Mouse (Mus musculus) hindbrain, embryonic 12.5 days (tissue): ENCODE measurements at regions not wholly inside any gene's neighbourhood (a gene's known extent, or its start where the extent isn't known, plus 50 kb on each side); places are given as distances from the start of the nearest gene placed in this dataset.

ENCODE experiments used
- ATAC-seq: fragments of 200-750 bp; cut with Nextera tagmentation; 2 replicates; pipeline ENCODE4 v1.8.0; 2017; ENCODE audit warnings: moderate TSS enrichment; ENCODE audit not compliant: low FRiP score
- H3K27ac ChIP-seq: fragments of 300-500 bp; sonication (generic); 2 replicates; pipeline ENCODE4 v1.5.1; 2016; ENCODE audit warnings: mild to moderate bottlenecking
- H3K27me3 ChIP-seq: fragments of 300-500 bp; sonication (generic); 2 replicates; pipeline ENCODE4 v1.6.1; 2016; ENCODE audit warnings: mild to moderate bottlenecking
- H3K36me3 ChIP-seq: fragments of 300-500 bp; sonication (generic); 2 replicates; pipeline ENCODE4 v1.6.1; 2016; ENCODE audit warnings: mild to moderate bottlenecking
- H3K4me1 ChIP-seq: fragments of 300-500 bp; sonication (generic); 2 replicates; pipeline ENCODE4 v1.6.1; 2016
- H3K4me2 ChIP-seq: fragments of 300-500 bp; sonication (generic); replicated peaks from 2 replicates; pipeline ENCODE4 v1.6.1; 2016; ENCODE audit warnings: mild to moderate bottlenecking
- H3K4me3 ChIP-seq: fragments of 300-500 bp; sonication (generic); 2 replicates; pipeline ENCODE4 v1.5.1; 2016; ENCODE audit warnings: mild to moderate bottlenecking
- H3K9ac ChIP-seq: fragments of 300-500 bp; sonication (generic); 2 replicates; pipeline ENCODE4 v1.6.1; 2016; ENCODE audit warnings: mild to moderate bottlenecking, moderate library complexity
- H3K9me3 ChIP-seq: fragments of 300-500 bp; sonication (generic); replicated peaks from 2 replicates; pipeline ENCODE4 v1.6.1; 2016; ENCODE audit warnings: mild to moderate bottlenecking
- WGBS: fragments of 180-500 bp; shearing (Covaris S2); methylation state at CpG from one replicate; pipeline ENCODE4 v1.1.7; 2016; 5-methylcytosine and 5-hydroxymethylcytosine counted together

- no peak overlapping the region for H3K27ac ChIP-seq
- no peak for ATAC-seq
- 80% methylated on average over 13 of the region's 13 CpGs for WGBS
- no peaks in the 10 kb centered on the region for H3K9me3 ChIP-seq
- no peak overlapping the region for H3K9ac ChIP-seq
- no peak overlapping the region for H3K4me3 ChIP-seq
- no peaks in the 10 kb centered on the region for H3K27me3 ChIP-seq
- no peak overlapping the region for H3K4me2 ChIP-seq
- H3K4me1 ChIP-seq: peaks cover 11% of the 10 kb centered on the region
- no peaks in the 10 kb centered on the region for H3K36me3 ChIP-seq
These were observed 459.9 kb upstream of the Mgmt start for GRCm38 (mm10) chr7:136434510-136434909.

GRCm38 (mm10) chr7:136443436-136443835 lies 451.0 kb upstream of the Mgmt start:
- Histone ChIP-seq H3K27me3 (0 out of 2 replicates have a peak, but pooled peaks cover 3% of the 10 kb centered on the region), H3K4me2 (no peak overlapping the region), H3K9me3 (no peaks in the 10 kb centered on the region), H3K4me3 (no peak overlapping the region), H3K36me3 (no peaks in the 10 kb centered on the region), H3K27ac (no peak overlapping the region), H3K9ac (no peak overlapping the region), H3K4me1 (no peaks in the 10 kb centered on the region)
- 59% methylated on average over 2 of the region's 2 CpGs for WGBS
- no peak for ATAC-seq

- Histone ChIP-seq H3K27me3 (0 out of 2 replicates have a peak, but pooled peaks cover 3% of the 10 kb centered on the region), H3K4me2 (no peak overlapping the region), H3K4me1 (no peaks in the 10 kb centered on the region), H3K9me3 (no peaks in the 10 kb centered on the region), H3K4me3 (no peak overlapping the region), H3K9ac (no peak overlapping the region), H3K36me3 (no peaks in the 10 kb centered on the region), H3K27ac (no peak overlapping the region)
- 84% methylated on average over 6 of the region's 6 CpGs for WGBS
- no peak for ATAC-seq
These were observed 449.3 kb upstream of the Mgmt start for GRCm38 (mm10) chr7:136445091-136445490.

- Histone ChIP-seq H3K4me2 (no peak overlapping the region), H3K4me1 (no peaks in the 10 kb centered on the region), H3K27me3 (0 out of 2 replicates have a peak, but pooled peaks cover 5% of the 10 kb centered on the region), H3K27ac (no peak overlapping the region), H3K36me3 (no peaks in the 10 kb centered on the region), H3K9ac (no peak overlapping the region), H3K4me3 (no peak overlapping the region), H3K9me3 (no peaks in the 10 kb centered on the region)
- WGBS: 80% methylated on average over 1 of the region's 1 CpGs
- no peak for ATAC-seq
These were observed 445.1 kb upstream of the Mgmt start for GRCm38 (mm10) chr7:136449286-136449685.

- 65% methylated on average over 8 of the region's 8 CpGs for WGBS
These were observed 442.6 kb upstream of the Mgmt start for GRCm38 (mm10) chr7:136451672-136452361.

GRCm38 (mm10) chr7:136452561-136452960 lies 441.9 kb upstream of the Mgmt start:
- Histone ChIP-seq H3K9ac (no peak overlapping the region), H3K4me3 (no peak overlapping the region), H3K27me3 (peaks cover 2% of the 10 kb centered on the region; the same call in 1 of the 2 replicates), H3K9me3 (no peaks in the 10 kb centered on the region), H3K4me2 (no peak overlapping the region), H3K36me3 (no peaks in the 10 kb centered on the region), H3K4me1 (no peaks in the 10 kb centered on the region; the same call in 1 of the 2 replicates), H3K27ac (no peak overlapping the region)
- no peak for ATAC-seq
- 76% methylated on average over 5 of the region's 5 CpGs for WGBS

More at GRCm38 (mm10) chr7:136451672-136452361, 442.6 kb upstream of the Mgmt start:
- Histone ChIP-seq H3K36me3 (no peaks in the 10 kb centered on the region), H3K4me1 (no peaks in the 10 kb centered on the region; the same call in 1 of the 2 replicates), H3K27ac (no peak overlapping the region), H3K9ac (no peak overlapping the region), H3K27me3 (peaks cover 2% of the 10 kb centered on the region; the same call in 1 of the 2 replicates), H3K4me3 (no peak overlapping the region), H3K9me3 (no peaks in the 10 kb centered on the region), H3K4me2 (no peak overlapping the region)
- no peak for ATAC-seq

GRCm38 (mm10) chr7:136457171-136457570 lies 437.2 kb upstream of the Mgmt start:
- WGBS: 65% methylated on average over 7 of the region's 7 CpGs
- H3K27ac ChIP-seq: no peak overlapping the region
- H3K9me3 ChIP-seq: no peaks in the 10 kb centered on the region
- ATAC-seq: no peak
- H3K9ac ChIP-seq: no peak overlapping the region
- no peak overlapping the region for H3K4me2 ChIP-seq
- H3K36me3 ChIP-seq: no peaks in the 10 kb centered on the region
- H3K4me1 ChIP-seq: no peaks in the 10 kb centered on the region; the same call in 1 of the 2 replicates
- H3K4me3 ChIP-seq: no peak overlapping the region
- H3K27me3 ChIP-seq: peaks cover 2% of the 10 kb centered on the region; the same call in 1 of the 2 replicates

- no peak overlapping the region for H3K4me2 ChIP-seq
- H3K27me3 ChIP-seq: peaks cover 2% of the 10 kb centered on the region; the same call in 1 of the 2 replicates
- ATAC-seq: no peak
- H3K36me3 ChIP-seq: no peaks in the 10 kb centered on the region
- no peaks in the 10 kb centered on the region; the same call in 1 of the 2 replicates for H3K4me1 ChIP-seq
- no peak overlapping the region for H3K27ac ChIP-seq
- H3K9me3 ChIP-seq: no peaks in the 10 kb centered on the region
- 83% methylated on average over 10 of the region's 10 CpGs for WGBS
- no peak overlapping the region for H3K4me3 ChIP-seq
- no peak overlapping the region for H3K9ac ChIP-seq
These were observed 436.5 kb upstream of the Mgmt start for GRCm38 (mm10) chr7:136457867-136458448.

- 66% methylated on average over 4 of the region's 4 CpGs for WGBS
- no peak overlapping the region for H3K4me2 ChIP-seq
- H3K27ac ChIP-seq: no peak overlapping the region
These were observed 417.3 kb upstream of the Mgmt start for GRCm38 (mm10) chr7:136477135-136477534.

GRCm38 (mm10) chr7:136480641-136481202 lies 413.7 kb upstream of the Mgmt start:
- no peaks in the 10 kb centered on the region for H3K9me3 ChIP-seq
- WGBS: 51% methylated on average over 13 of the region's 13 CpGs
- no peak for ATAC-seq
- H3K36me3 ChIP-seq: no peaks in the 10 kb centered on the region
- no peak overlapping the region for H3K4me2 ChIP-seq
- peaks cover 15% of the 10 kb centered on the region for H3K4me1 ChIP-seq
- no peak overlapping the region for H3K9ac ChIP-seq
- H3K27ac ChIP-seq: no peak overlapping the region
- H3K4me3 ChIP-seq: no peak overlapping the region
- H3K27me3 ChIP-seq: peaks cover 4% of the 10 kb centered on the region; the same call in 1 of the 2 replicates

More at GRCm38 (mm10) chr7:136477135-136477534, 417.3 kb upstream of the Mgmt start:
- H3K36me3 ChIP-seq: no peaks in the 10 kb centered on the region
- H3K4me1 ChIP-seq: peaks cover 9% of the 10 kb centered on the region; the same call in 1 of the 2 replicates
- no peak overlapping the region for H3K4me3 ChIP-seq
- H3K27me3 ChIP-seq: no peaks in the 10 kb centered on the region
- ATAC-seq: no peak
- H3K9ac ChIP-seq: no peak overlapping the region
- H3K9me3 ChIP-seq: no peaks in the 10 kb centered on the region

GRCm38 (mm10) chr7:136483237-136483636 lies 411.2 kb upstream of the Mgmt start:
- Histone ChIP-seq H3K9ac (no peak overlapping the region), H3K4me3 (no peak overlapping the region), H3K27me3 (peaks cover 4% of the 10 kb centered on the region), H3K4me1 (peaks cover 25% of the 10 kb centered on the region), H3K27ac (no peak overlapping the region), H3K36me3 (no peaks in the 10 kb centered on the region), H3K9me3 (no peaks in the 10 kb centered on the region), H3K4me2 (no peak overlapping the region)
- ATAC-seq: no peak

GRCm38 (mm10) chr7:136487556-136487955 lies 406.9 kb upstream of the Mgmt start:
- H3K36me3 ChIP-seq: no peaks in the 10 kb centered on the region
- no peak overlapping the region for H3K27ac ChIP-seq
- H3K27me3 ChIP-seq: peaks cover under 1% of the 10 kb centered on the region
- no peak overlapping the region for H3K4me3 ChIP-seq
- 72% methylated on average over 5 of the region's 5 CpGs for WGBS
- no peak overlapping the region for H3K9ac ChIP-seq
- peaks cover 40% of the 10 kb centered on the region for H3K4me1 ChIP-seq
- ATAC-seq: no peak
- H3K9me3 ChIP-seq: no peaks in the 10 kb centered on the region
- H3K4me2 ChIP-seq: no peak overlapping the region
